Mouse (Mus musculus) kidney, postnatal 14 days (tissue): ENCODE data around the gene Tgm1.

Experiments used
- DNase-seq: peaks from one replicate; pipeline ENCODE4 v3.0.0; 2022; ENCODE audit warnings: mixed read lengths

Tgm1 gene

GRCm38 (mm10) chr14:55722438-55722945 lies 8.8 kb upstream of the Tgm1 start:
- no peak for DNase-seq

- peak; percentile 96 for DNase-seq
Measured at GRCm38 (mm10) chr14:55721700-55722437, 8.1 kb upstream of the Tgm1 start, which contains the start of gene Rabggta. Rabggta (minus strand) TSS chr14:55722263.

DNA sequence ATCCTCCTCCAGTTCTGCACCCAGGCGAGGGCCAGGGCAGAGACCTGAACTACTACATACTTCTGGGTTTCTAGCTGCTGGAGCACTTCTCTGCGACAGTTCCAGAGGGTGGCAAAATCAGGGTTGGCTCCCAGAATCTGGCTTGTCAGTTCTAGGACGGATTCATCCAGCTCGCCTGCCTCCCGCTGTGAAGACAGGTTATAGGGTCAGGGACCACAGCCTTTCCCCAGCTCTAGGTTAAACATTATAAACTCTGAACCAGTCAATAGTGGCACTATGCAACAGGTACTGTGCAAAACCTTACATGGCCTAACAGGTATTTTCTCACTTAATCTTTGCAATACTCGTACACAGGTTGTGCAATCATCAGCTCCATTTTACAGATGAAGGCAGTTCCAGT lies 7.3 kb upstream of the Tgm1 start:
- DNase-seq: peak; percentile 63

DNA sequence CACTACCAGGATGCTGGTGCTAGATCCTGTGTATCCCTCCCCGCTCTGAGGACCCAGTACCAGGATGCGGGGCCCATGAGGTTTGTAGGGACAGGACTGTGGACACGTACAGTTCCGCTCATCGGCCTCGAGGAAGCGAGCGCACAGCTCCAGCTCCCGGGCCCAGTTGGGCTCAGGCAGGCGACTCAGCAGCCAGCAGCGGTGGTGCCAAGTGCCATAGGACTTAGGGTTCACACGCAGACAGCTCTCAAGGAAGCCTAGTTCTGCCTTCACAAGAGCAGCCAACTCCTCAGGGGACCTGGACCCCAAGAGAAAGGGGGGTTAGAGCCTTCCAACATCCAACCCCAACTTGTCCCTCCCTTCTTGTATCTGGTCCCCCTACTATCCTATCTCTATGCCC lies 6.9 kb upstream of the Tgm1 start:
- no peak for DNase-seq

GRCm38 (mm10) chr14:55719737-55720136 lies 6.0 kb upstream of the Tgm1 start:
- no peak for DNase-seq

DNA sequence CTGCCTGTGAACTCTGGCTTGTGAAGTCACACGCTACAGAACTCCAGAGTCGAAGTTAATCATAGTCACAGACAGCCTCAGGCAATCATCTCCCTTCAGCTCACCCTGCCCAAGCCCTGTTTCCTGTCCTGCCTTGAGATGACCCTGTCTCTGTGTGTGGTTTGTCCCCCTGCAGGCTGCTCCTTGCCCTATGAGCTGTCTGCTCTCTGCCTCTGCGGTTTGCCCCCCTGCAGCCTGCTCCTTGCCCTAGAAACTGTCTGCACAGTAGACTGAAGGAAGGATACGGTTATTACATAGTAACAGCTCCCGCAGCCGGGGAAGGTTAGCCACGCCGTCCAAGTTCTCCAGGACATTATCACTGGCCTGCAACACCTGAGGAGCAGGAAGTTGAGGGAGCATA lies 3.2 kb upstream of the Tgm1 start:
- DNase-seq: peak; percentile 78

DNA sequence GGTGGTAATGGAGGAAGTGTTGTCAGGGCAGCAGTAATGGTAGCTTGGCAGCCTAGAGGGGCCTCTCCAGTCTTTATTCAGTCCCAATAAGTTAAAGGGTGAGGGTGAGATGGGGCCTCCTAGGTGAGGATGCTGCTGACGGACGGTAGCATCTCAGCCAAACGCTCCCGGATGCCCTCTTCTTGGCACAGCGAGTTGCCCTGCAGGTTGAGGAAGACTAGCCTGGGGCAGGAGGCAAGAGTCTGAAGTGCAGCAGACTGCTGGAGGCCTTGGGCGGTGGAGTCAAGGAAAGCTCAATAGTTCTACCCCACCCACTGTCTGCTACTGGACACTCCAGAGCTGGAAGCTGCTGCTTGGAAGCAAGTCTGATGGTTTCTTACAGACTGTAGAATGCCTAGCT lies 2.5 kb upstream of the Tgm1 start:
- DNase-seq: peak; percentile 47

- no peak for DNase-seq
Measured at GRCm38 (mm10) chr14:55714893-55715292, 1.2 kb upstream of the Tgm1 start.

DNA sequence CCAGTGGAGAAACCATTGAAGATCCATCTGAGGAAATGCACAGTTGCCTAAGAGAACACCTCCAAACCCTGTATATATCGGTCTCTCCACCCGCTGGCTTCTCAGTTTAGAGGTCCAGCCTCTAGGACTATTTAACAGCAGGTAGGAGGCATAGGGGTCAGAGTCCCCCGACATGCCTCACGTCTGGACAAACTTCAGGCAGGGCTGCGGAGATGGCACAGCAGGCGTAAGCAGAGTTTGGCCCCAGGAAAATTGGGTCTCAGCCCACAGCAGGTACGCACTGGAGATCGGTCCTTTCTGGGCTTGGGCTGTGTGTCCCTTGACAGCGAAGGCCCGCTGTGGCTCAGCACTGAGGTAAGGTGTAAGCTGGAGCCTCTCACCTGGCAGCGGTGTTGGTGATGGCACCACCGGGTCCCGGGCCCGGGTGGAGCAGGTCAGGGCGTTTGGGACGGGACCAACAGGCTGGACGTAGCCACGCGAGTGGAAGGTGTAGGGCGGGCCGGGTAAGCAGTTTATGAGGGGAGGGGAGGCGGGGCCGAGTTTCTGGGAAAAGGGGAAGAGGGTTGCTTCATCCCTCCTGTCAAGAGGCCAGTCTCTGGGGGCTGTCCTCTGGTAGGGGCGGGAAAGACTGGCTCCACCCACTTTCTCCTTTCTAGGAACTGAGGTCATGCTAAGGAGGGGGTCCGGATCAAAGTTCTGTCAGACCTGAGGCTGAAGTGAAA lies 558 bp downstream of the Tgm1 start:
- peak; percentile 77 for DNase-seq

- no peak for DNase-seq
Measured at GRCm38 (mm10) chr14:55711786-55712185, 1.9 kb downstream of the Tgm1 start.

DNA sequence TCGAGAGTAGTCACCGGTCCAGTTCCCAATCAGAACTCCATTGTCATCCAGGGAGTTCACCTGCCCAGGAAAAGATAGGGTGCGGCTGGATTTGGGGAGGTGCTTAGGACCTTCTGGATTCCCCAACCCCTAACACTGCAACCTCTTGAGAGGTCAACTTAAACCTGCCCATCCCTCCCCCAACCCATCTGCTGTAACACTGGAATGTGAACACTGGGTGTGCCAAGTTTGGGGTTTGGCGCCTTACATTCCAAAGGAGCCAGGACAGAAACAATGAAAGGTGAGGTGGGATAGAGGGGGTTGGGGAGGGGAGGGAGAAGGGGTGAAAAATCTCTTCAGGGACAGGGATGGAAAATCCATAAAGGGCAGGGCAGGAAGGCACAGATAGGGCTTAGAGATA lies 4.2 kb downstream of the Tgm1 start:
- DNase-seq: no peak

GRCm38 (mm10) chr14:55707397-55707796 lies 6.3 kb downstream of the Tgm1 start:
- no peak for DNase-seq

DNA sequence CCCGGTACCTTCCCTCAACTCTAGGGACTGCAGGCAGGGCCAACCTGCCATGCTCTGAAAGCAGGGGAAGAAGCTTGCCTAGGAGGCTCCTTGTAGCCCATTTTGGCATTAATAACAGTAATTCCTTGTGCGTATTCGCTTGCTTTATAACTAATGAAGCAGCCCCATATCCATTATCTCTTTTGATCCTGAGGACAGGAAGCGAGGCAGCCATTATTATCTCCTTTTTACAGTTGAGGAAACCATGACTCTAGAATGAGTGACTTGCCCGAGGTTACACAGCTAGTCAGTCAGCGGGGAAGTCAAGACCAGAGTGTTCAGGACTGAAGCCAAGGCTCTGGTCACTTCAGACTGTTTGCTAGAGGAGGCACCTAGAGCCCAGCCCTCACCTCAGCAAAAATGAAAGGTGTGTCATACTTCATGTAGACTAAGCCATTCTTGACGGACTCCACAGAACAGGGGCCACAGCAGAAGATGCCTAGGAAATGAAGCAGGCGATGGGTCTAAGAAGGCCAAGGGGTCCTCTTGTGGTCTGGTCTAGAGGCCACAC lies 7.6 kb downstream of the Tgm1 start:
- no peak for DNase-seq

DNA sequence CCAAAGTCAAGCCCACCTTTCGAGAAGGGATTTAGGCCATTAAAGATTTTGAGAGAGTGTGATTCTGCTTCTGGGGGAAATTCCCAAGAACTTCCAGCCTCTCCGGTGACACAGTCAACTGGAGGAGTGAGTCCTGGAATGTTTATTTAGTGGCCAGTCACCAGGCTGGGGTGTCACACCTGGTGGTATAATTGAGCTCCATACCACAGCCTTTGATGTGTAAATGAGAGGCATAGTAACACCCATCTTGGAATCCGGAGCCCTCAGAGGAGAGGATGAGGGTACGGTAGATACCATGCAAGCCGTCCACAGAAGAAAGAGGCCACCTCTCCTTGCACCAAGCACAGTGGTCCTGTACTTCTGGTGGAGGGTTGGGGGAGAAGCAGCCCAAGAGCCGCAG lies 11.0 kb downstream of the Tgm1 start:
- no peak for DNase-seq

- no peak for DNase-seq
Measured at GRCm38 (mm10) chr14:55701131-55701530, 12.6 kb downstream of the Tgm1 start.

DNA sequence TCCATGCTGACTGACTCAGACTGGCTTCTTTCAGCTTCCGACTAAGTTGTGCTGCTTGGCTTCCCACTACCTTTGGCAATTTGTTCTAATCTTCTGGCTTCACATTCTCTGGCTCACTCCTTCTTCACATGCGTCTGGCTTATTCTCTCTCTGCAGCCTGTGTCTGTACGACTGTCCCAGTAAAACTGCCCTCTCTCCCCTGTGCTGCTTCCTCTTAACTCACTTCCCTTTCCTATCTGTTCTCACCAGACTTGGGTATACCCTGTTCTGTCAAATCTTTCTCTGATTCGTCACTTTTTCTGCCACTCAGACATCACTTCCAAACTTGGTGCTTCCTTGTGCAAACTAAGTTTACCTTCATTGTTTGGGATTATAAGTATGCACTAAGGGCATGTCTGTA lies 16.5 kb downstream of the Tgm1 start:
- DNase-seq: no peak

GRCm38 (mm10) chr14:55689433-55689832 lies 24.3 kb downstream of the Tgm1 start:
- DNase-seq: no peak

- no peak for DNase-seq
Measured at GRCm38 (mm10) chr14:55682118-55682493, 31.6 kb downstream of the Tgm1 start.

DNA sequence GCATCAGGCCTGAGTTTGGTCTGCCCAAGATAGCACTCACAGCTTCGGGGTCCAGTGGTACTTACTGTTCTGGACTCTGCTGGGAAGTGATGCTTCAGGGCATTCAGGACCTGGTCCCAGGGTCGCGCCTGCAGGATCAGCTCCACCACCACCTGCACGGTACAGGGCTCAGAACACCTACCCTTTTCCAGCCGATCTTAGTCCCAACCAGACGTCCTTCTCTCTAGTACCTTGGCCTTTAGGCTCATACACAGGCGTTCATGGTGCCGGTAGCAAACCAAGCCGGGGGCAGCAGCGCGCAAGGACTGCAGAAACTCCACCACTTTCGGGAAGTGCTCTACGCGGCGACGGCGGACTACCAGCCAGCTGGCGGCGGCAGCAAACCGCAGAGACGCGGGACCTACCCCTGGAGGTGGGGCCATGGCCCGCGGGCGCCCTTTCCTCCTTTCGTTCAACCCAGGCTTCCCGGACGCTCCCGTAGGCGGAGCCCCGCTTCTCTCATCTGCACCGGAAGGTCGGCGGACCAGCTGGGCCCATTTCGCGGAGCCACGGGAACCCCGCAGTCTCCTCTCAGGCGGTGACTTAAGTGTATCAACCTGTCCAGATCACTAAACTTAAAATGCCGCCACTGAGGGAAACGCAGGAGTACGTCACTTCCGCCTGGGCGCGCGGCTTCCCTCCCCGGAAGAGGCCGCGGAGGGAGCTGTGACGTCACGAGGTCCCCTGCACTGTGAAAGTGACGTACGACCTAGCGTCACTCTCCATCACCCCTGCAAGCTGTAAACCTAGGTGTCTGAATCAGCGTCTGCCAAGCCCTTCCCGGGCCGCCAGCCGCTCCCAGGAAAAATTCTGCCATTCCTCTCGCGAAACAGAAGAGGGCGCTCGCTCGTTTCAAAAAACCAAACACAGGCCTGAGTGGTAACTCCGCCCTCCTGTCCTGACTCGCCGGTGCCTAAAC lies 32.3 kb downstream of the Tgm1 start, which contains the start of gene Tinf2:
TSS of gene Tinf2 (minus strand) at position 661 of the 958 bp plus-strand sequence.
- DNase-seq: peak; percentile 96

DNA sequence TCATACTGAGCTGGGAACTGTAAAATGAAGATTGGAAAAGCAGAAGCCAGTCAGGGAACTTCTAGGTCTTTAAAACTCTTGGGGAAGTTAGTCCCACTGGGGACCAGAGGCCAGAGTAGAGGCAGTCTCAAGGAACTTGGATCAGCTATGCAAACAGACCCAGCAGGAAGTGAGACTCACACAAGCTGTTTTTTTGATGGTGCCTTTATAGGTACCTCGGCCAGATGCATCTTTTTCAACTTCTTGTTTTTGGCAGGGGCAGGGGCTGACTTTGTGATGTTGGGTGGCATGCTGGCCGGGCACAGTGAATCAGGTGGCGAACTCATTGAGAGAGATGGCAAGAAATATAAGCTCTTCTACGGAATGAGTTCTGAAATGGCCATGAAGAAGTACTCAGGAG lies 36.1 kb downstream of the Tgm1 start:
- no peak for DNase-seq

GRCm38 (mm10) chr14:55672741-55673060 lies 41.0 kb downstream of the Tgm1 start:
- DNase-seq: no peak

DNA sequence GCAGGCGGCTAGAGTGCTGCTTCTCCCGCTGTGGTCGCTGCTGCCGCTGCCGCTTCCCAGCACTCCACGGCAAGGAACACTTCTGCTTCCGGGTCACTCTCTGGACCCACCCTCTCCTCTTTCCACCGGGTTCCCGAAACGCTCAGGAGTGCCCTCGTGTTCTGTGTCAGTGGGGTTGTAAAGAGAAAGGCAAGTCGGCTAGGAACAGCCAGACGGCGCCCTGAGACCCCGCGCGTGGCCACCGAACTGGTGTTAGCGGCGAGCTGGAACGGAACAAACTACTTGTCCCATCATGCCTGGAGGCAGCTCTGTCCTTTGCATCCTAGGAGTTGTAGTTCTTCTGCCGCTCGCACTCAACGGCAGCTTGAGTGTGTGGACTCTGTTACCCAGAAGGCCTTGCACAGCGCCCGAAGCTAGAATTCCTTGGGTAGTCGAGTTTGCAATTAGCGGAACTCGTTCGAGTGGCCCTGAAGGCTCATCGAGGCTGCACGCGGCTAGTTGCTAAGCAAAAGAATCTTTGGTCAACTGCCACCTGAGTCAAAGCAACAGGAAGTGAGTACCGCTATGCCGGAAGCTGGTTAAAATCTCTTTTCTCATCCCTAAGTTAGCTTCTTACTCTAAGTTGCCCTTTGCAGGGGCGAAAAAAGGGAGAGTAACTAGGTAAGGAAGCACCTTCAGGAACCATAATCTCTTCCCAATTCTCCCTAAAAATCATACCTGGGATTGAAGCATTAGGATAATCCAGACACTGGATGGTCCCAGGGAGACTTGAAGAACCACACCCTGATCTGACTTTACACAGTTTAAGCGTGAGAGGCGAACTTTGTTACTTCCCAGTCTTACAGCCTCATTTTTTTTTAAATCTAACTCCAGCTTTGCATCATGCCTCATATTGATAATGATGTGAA lies 41.6 kb downstream of the Tgm1 start, which contains the start of the genes Gmpr2 and Nedd8:
TSS of gene Gmpr2 (plus strand) at position 109 of the 908 bp plus-strand sequence.
TSS of gene Nedd8 (minus strand) at position 292 of the 908 bp plus-strand sequence.
- peak; percentile 95 for DNase-seq
